Mouse (Mus musculus) layer of hippocampus, postnatal 10 days (tissue): ENCODE results near the gene Dpy30. TPM values are rescaled to one million over a fixed set of nuclear protein-coding genes. Genes with fewer than 3 reads are reported as not detected.
"Not testable (repeated sequence)": the region's sequence is repeated elsewhere in the genome, so short reads cannot be mapped to it uniquely, and the experiment has no call there.

Experiments
- DNase-seq, 2 experiments: peaks; one replicate each; pipeline ENCODE4 v3.0.0; 2021; ENCODE audit warnings: low spot score in 2 of 2
- long read RNA-seq: library from polyadenylated mRNA; stranded (forward); transcript quantifications from one replicate; pipeline ENCODE4 v2.0.0, GENCODE M21; 2023
- total RNA-seq, 2 experiments: library from RNA; stranded (reverse); gene quantifications; 2 replicates each; pipeline ENCODE4 v1.2.3; 2021

Dpy30 gene
- 10 to 100 TPM; 66.8 to 72.9 TPM for total RNA-seq
- long read RNA-seq, transcript Dpy30-206 (5 exons, 734 nt): major isoform, 53 of 60 reads
- long read RNA-seq, partial matches to known transcripts: 1 of 60 reads
- long read RNA-seq, other reads (novel, unspliced or antisense): 2 of 60 reads

DNA sequence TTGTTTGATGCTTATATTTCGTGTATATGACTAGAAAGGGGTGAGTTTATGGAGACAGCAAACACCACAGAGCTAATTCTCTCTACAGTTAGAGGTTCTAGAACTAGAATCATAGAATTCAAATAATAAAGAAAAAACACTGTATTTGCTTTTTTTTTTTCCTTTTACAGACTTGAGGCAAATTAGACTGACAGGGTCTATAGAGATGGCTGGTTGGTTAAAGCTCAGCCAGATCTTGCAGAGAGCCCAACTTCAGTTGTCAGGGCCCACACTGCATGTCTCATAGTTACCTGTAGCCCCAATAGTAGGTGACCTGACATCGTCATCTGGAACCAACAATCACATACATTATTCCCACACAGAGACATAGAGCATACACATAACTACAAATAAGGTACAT lies at the start of gene Dpy30:
Dpy30 (minus strand) TSS at position 101 of the 400 bp plus-strand sequence.
- no peak for DNase-seq

DNA sequence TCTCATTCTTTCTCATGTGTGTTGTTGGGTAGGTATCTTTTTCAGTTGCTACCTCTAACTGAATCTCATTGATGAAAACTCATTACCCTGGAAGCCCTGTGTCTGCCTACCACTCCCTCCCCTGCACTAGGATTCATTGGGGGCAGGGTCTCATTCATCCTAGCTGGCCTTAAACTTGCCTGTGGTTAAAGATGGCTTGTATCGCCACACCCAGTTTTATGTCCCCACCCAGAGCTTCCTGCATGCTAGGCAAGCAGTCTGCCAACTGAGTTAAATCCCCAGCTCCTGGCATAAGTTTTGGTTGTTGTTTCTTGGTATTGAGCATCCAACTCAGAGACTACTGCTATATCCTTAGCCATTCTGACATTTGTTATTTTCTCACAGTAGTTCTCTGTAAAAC lies 39.8 kb upstream of the Dpy30 start:
- no peak for DNase-seq

DNA sequence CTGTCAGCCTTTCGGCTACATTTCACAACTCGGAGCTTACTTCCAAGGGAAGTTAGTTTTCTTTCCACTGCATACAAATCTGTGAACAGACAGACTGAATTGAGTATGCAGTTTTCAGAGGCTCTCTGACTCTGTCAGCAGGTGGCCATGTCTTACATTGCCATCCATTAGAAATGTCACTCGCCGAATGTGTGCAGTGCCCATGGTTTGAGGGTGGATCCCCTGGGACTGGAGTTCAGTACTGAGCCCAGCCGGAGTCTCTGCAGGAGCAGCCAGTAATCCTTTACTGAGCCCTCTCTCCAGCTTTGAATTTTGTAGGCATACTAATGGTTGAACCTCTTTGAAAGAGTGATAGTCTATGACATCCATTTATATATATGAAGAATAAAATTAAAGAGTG lies 17.4 kb upstream of the Dpy30 start:
- no peak for DNase-seq

DNA sequence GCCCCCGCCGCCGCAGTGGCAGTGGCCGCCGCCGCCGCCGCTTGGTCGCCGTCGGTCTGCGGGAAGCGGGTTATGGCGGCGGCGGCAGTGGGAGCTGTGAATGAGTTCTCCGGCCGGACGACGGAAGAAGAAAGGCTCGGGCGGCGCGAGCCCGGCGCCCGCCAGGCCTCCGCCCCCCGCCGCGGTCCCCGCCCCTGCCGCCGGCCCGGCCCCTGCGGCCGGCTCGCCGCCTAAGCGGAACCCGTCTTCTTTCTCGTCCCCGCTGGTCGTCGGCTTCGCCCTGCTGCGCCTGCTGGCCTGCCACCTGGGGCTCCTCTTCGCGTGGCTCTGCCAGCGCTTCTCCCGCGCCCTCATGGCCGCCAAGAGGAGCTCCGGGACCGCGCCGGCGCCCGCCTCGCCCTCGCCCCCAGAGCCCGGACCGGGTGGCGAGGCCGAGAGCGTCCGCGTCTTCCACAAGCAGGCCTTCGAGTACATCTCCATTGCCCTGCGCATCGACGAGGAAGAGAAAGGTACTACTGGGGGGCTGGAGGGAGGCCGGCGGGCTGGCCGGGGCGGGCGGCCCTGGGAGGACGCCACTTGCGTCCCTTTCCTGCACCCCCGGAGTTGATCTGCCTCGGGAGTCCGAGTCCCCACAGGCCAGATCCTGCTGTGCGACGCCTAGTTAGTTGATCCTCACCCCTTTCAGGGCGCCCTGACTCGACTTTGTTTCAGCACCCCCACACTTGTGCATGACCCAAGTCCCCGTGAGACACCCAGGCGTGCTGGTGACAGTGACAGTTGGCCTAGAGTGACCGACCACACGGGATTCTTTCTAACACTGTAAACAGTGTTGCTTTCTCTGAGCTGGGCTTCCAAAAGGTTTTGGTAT lies 15.4 kb upstream of the Dpy30 start, which contains the start of gene Spast:
Spast (plus strand) TSS at position 51 of the 868 bp plus-strand sequence.
- peak; percentile 62 to 76 for DNase-seq

DNA sequence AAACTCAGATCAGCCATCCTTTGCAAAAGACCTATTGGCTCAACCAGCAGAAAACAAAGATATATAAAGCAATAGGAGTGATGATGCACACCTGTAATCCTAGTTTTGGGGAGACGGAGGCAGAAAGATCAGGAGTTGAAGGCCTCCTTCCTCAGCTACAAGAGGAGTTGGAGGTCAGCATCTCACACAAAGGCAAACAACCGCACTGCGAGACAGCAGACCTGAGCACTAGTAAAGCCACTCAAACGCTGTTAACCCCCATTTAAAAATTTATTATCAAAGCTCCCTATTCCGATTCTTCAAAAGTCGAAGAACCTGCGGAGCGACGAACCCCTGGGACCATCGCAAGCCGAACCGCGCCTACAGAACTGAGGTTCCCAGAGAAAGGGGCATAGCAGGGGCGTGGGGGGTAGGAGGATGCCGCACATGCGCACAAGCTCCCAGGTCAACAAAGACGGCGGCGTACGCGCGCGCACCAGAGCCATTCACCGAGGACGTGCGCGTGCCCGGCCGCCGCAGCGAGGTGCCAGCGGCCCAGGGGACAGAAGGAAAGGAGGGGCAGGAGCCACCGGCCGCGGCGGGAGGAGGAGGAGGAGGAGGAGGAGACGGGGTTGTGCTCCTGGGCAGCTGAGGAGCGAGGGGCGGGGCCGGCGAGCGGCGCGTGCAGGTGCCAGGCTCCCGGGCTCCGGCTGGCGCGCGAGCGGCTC lies 14.6 kb upstream of the Dpy30 start:
- peak; percentile 94 to 97 for DNase-seq

DNA sequence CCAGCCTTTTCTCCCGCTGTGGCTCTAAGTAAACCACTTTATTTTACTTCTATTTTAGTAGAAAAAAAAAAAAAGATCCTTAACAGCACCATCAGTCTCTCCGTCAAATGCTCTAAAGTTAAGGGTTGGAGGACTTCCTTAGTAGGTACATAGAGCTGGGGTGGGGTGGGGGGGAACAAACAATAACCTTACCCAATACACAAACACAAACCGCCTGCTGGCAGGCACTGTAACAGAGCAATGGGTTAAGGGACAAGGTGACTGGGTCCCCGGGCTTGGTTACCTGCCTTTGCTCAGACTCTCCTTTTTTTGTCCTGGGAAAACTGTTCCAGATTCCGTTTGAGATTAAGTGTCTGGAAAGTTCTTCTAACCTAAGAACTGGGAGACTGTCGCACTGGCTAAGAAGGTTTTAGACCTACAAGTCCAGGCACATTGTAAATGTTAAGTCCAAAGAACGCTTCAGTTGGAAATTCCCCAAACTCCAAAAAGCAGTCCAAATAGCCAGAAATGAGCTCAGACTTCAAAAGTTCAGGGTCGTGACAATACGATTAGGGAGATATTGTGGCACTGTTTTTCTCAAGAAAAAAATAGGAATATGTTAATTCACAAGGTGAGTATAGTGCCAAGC lies 7.4 kb upstream of the Dpy30 start:
- DNase-seq: no peak

DNA sequence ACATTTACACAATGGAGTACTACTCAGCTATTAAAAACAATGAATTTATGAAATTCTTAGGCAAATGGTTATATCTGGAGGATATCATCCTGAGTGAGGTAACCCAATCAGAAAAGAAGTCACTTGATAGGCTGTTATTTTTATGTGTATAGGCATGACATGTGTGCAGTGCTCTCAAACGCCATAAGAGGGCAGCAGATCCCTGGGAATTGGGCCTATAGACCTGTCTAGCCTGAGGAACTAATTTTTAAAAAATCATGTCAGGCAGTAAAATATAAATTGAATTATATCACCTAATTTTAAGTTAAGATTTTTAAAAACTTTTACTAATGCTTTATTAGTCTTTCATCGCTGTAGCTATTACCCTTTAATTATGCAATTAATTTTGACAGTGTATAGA lies 4.4 kb upstream of the Dpy30 start:
- DNase-seq: peak; percentile 48 to 61

DNA sequence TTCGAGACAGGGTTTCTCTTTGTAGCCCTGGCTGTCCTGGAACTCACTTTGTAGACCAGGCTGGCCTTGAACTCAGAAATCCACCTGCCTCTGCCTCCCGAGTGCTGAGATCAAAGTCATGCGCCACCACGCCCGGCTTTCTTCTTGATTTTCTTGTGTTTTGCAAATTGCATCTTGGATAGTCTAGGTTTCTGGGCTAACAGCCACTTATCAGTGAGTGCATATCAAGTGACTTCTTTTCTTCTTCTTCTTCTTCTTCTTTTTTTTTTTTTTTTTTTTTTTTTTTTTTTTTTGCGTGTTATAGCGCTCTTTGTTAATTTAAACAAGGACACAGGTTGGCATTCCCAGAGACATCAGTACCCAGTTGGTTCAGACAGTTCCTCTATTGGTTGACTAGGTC lies 3.5 kb upstream of the Dpy30 start:
- DNase-seq: not testable (repeated sequence)

DNA sequence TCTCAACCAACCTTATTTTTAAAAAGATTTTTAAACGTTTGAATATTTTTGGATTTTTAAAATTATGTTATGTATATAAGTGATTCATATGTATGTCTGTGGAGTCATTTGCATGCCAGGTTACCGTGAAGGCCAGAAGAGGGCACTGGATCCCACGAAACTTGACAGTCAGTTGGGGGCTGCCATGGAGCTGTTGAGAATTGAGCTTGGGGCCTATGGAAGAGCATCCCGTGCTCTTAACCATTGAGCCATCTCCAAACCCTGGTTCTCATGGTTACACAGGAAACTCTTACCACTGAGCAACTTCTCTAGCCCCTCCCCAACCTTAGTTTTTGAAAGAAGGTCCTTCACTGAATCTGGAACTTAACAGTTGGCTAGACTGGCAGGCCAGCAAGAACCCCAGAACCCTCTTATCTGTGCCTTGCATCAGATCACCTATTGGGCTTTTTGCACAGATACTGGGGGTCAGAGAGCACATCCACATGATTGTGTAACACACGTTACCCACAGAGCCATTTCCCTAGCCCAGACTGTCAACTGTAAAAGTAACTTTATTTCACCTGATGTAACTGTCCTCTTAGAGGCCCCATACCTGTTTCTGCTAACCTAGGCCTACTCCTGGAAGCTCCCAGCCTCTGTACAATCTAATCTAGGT lies 1.2 kb downstream of the Dpy30 start:
- no peak for DNase-seq

DNA sequence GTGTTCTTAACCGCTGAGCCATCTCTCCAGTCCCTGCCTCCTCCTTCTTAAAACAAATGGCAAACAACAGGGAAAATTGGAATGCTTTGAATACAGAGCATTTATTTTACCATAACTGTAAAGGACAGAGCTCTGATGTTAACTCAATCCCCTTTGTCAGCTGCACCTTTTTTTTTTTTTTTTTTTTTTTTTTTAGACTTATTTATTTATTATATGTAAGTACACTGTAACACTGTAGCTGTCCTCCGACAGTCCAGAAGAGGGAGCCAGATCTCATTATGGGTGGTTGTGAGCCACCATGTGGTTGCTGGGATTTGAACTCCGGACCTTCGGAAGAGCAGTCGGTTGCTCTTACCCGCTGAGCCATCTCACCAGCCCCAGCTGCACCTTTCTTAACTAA lies 5.0 kb downstream of the Dpy30 start:
- DNase-seq: no peak

DNA sequence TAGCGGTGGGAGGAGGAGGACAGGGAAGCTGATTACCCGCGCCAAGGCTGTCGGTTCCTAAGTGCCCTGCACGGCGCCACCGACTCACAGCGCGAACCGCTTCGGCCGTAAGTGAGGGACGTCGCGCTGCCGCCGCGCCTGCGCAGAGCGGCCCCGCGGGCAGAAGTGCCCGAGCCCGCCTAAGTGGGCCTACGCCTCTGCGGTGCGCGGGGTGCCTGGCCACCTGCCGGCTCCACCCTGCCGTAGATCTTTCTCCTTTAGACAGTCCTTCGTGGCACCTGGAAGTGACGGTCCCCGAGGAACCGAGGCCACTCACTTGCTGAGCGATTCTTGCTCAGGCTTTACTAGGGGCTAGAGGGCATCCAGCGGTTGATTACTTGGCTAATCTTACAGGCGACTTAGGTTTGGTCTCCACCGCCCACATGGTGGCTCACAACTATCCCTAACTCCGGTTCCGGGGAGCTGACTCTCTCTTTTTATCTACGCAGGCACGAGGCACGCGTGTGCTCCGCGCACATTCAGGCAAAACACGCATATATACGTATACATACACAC lies 7.4 kb downstream of the Dpy30 start:
- peak; percentile 85 to 90 for DNase-seq

DNA sequence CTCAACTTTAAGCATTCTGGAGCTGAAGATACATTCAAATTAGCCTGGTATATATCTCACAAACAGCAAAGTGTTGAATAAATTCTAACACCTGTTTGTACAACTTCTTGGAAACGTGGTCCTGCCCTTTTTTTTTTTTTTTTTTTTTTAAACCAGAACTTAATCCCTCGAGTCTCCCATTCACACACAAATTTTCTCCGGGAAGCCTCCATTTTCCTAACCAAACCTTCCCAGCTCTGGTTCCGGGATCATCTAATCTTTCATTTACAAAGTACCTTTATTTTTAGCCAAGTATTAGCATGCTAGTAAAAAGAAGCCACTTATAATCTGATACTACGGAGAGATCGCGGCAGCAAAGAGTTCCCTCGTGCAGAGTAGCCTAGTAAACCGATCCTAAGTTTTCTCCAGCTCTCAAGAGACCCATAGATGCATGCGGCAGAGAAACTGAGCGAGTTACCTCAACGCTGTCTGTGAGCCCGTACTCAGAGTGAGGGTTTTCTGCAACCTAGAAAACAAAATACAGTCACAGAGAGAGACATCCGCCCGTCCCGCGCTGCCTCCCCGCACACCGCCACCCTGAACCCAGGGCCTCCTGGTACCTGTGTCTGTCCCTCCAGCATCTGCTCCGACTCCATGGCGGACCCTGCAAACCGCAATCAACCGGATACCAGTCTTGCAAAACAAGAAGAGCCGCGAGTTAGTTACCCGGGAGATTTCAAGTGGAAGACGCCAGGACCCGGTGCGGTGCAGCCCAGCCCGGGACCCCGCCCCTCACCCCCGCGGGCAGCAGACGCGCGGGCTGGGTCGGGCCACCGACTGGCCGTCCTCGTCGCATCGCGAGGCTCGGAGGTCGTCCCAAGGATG lies 8.1 kb downstream of the Dpy30 start:
- no peak for DNase-seq

DNA sequence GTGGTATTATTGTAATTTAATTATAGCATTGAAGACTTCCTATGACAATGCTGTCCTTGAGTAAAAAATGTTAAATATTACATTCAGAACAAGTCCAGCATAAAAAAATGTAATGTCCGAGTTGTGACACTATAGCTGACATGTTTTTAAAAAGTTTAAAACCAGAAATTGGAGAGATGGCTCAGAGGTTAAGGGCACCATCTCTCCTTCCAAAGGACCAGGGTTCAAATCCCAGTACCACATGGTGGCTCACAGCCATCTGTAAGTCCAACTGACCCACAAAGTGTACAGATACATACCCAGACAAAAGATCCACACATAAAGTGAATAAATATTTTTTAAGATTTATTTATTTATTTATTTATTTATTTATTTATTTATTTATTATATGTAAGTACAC lies 17.7 kb downstream of the Dpy30 start:
- no peak for DNase-seq

DNA sequence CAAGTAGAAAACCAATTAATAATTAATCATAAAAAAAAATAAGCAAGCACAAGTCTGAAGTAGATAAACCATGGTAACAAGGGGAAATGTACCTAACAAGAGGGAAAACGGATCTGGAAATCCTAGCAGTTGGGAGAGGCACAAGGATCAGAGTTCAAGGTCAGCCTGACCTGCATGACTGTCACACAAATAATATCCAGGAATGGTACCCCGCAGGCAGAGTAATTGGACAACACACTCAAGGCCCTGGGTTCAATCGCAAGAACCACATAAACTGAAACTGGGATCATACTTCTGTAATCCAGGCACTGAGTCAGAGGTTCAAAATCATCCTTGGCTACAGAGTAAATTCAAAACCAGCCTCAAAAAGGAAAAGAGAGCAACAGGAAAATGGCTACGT lies 18.1 kb downstream of the Dpy30 start:
- no peak for DNase-seq

DNA sequence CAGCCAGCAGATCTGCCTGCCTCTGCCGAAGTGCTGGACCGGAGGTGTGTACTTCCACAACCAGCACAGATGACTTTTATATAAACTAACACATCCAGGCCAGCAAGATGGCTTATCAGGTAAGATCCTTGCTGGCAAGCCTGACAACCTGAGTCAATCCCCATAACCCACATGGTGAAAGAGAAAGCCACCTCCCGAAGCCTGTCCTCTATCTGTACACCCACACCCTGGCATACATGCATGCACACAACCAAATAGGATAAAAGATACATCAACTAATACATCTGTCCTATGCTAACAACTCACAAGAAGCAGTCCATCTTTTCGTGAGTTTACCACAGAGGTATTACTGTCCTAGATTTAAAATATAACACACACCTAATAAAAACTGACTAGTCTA lies 19.7 kb downstream of the Dpy30 start:
- no peak for DNase-seq

DNA sequence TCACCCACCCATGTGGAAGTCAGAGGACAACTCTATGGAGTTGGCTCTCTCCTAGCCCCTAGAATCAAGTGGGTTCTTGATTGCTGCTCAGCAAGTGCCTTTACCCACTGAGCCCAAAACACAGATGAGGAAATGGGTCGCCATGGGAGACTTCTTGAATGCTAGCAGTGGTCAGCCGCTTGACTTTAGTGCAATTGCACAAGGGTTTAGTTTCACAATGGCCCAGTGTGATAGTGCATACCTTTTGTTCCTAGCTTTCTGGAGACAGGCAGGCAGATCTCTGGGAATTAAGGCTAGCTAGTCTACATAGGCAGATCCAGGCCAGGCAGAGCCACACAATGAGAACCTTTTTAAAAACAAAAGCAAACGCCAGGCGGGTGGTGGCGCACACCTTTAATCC lies 23.7 kb downstream of the Dpy30 start:
- DNase-seq: no peak

DNA sequence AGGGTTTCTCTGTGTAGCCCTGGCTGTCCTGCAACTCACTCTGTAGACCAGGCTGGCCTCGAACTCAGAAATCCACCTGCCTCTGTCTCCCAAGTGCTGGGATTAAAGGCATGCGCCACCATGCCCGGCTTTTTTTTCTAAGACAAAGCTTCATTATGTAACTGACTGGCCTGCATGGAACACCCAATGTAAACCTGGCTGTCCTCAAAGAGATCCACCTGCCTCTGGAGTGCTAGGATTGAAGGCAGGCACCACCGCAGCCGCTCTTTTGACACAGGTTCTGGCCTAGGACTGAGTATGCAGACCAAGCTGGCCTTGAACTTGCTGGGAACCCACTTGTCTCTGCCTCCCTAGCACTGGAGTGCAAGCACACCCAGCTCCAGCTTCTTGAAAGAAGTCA lies 26.8 kb downstream of the Dpy30 start:
- DNase-seq: not testable (repeated sequence)

DNA sequence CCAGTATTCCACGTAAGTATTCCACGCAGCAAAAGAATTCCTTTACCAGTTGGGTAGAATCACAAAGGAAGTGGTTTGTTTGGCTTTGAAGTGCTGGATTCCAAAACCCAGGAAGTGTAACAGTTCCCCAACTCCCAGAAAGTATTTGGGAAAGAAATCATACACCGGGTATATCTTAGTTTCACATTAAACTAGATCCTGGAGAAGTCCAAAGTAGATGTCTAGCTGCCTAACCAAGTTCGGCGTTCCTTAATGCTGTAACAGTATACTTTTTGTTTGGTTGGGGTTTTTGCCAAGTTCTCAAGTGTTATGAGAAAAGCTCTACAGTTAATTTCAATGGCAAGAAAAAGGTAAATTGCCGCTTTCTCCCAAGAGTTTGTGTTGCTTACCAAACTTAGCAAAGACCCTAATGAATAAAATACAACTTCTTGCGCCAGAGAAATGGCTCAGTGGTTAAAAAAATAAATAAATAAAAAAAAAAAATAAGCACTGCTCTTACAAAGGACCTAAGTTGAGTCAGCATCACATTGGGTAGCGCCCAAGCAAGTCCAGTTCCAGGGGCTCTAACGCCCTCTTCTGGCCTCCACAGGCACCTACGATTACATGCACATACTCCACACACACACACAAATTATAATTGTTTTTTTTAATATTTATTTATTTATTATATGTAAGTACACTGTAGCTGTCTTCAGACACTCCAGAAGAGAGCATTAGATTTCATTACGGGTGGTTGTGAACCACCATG lies 27.5 kb downstream of the Dpy30 start:
- DNase-seq: no peak
